Mouse (Mus musculus) common myeloid progenitor, adult 5-6 weeks (primary cell): ENCODE results near the gene Map3k6. TPM values are rescaled to one million over a fixed set of nuclear protein-coding genes. Genes with fewer than 3 reads are reported as not detected.

Experiments used
- ATAC-seq: replicated peaks from 2 replicates; pipeline ENCODE4 v1.8.0; 2016; ENCODE audit warnings: low read depth, mild to moderate bottlenecking, moderate TSS enrichment, inconsistent platforms; ENCODE audit not compliant: poor library complexity, severe bottlenecking
- total RNA-seq: library from RNA; stranded (forward); fragments of 200-1000, 187-1606 nt; gene quantifications from 2 replicates; pipeline ENCODE4 v1.2.3, GENCODE M21; 2017

Gene Map3k6
- total RNA-seq, 1 experiment from 2014 or later, result 7.2 TPM

GRCm38 (mm10) chr4:133212562-133213267 lies 27.9 kb upstream of the Map3k6 start:
- ATAC-seq, result peak; percentile 80

- ATAC-seq, result no peak
Measured at GRCm38 (mm10) chr4:133213268-133213590, 27.4 kb upstream of the Map3k6 start.

GRCm38 (mm10) chr4:133213661-133214060 lies 27.0 kb upstream of the Map3k6 start:
- no peak for ATAC-seq

- peak; percentile 42 for ATAC-seq
Measured at GRCm38 (mm10) chr4:133217641-133218040, 23.0 kb upstream of the Map3k6 start.

- no peak for ATAC-seq
Measured at GRCm38 (mm10) chr4:133218745-133219144, 21.9 kb upstream of the Map3k6 start.

GRCm38 (mm10) chr4:133220656-133221055 lies 20.0 kb upstream of the Map3k6 start:
- ATAC-seq, result no peak

GRCm38 (mm10) chr4:133221701-133222100 lies 18.9 kb upstream of the Map3k6 start:
- no peak for ATAC-seq

- ATAC-seq, result no peak
Measured at GRCm38 (mm10) chr4:133223875-133224274, 16.7 kb upstream of the Map3k6 start.

GRCm38 (mm10) chr4:133226073-133226472 lies 14.5 kb upstream of the Map3k6 start:
- no peak for ATAC-seq

- ATAC-seq, result no peak
Measured at GRCm38 (mm10) chr4:133227636-133228035, 13.0 kb upstream of the Map3k6 start.

- no peak for ATAC-seq
Measured at GRCm38 (mm10) chr4:133229582-133229981, 11.0 kb upstream of the Map3k6 start.

GRCm38 (mm10) chr4:133233285-133233976 lies 7.2 kb upstream of the Map3k6 start:
- ATAC-seq, result peak; percentile 50; the same call in 1 of the 2 replicates

- no peak for ATAC-seq
Measured at GRCm38 (mm10) chr4:133234771-133235170, 5.8 kb upstream of the Map3k6 start.

- ATAC-seq, result no peak
Measured at GRCm38 (mm10) chr4:133235415-133235814, 5.2 kb upstream of the Map3k6 start.

GRCm38 (mm10) chr4:133237911-133238310 lies 2.7 kb upstream of the Map3k6 start:
- ATAC-seq, result peak; percentile 73

GRCm38 (mm10) chr4:133240934-133241908 lies 603 bp downstream of the Map3k6 start:
- peak; percentile 67 for ATAC-seq

- ATAC-seq, result no peak
Measured at GRCm38 (mm10) chr4:133241910-133242309, 1.3 kb downstream of the Map3k6 start.

GRCm38 (mm10) chr4:133242710-133243109 lies 2.1 kb downstream of the Map3k6 start:
- ATAC-seq, result no peak

GRCm38 (mm10) chr4:133243538-133243937 lies 2.9 kb downstream of the Map3k6 start:
- no peak for ATAC-seq

GRCm38 (mm10) chr4:133244289-133244688 lies 3.7 kb downstream of the Map3k6 start:
- peak; percentile 27 for ATAC-seq

- ATAC-seq, result no peak
Measured at GRCm38 (mm10) chr4:133247072-133247471, 6.5 kb downstream of the Map3k6 start.
